Mouse (Mus musculus): ENCODE measurements around the gene Pcdh15.

The Pcdh15 gene

GRCm38 (mm10) chr10:73098966-73099845, at the start of gene Pcdh15:
Gene Pcdh15 (plus strand): TSS chr10:73099342.
- no peak for DNase-seq (ENCODE audit: low spot score)

GRCm38 (mm10) chr10:73052074-73052473, 47.1 kb upstream of the Pcdh15 start:
- no peak for DNase-seq (ENCODE audit: low spot score)

- DNase-seq (ENCODE audit: low spot score): no peak
Observed at GRCm38 (mm10) chr10:73059726-73060230, 39.4 kb upstream of the Pcdh15 start.

GRCm38 (mm10) chr10:73086703-73087102, 12.4 kb upstream of the Pcdh15 start:
- no peak for DNase-seq (ENCODE audit: low spot score)

- DNase-seq (ENCODE audit: low spot score): no peak
Observed at GRCm38 (mm10) chr10:73096531-73097135, 2.5 kb upstream of the Pcdh15 start.

- DNase-seq (ENCODE audit: low spot score): no peak
Observed at GRCm38 (mm10) chr10:73097176-73097575, 2.0 kb upstream of the Pcdh15 start.

GRCm38 (mm10) chr10:73097979-73098378, 1.2 kb upstream of the Pcdh15 start:
- peak; percentile 13 for DNase-seq (ENCODE audit: low spot score)

GRCm38 (mm10) chr10:73099846-73100241, 702 bp downstream of the Pcdh15 start:
- DNase-seq (ENCODE audit: low spot score): no peak

GRCm38 (mm10) chr10:73103383-73103994, 4.3 kb downstream of the Pcdh15 start:
- no peak for DNase-seq (ENCODE audit: low spot score)

- DNase-seq (ENCODE audit: low spot score): peak; percentile 3
Observed at GRCm38 (mm10) chr10:73105893-73106292, 6.8 kb downstream of the Pcdh15 start.

GRCm38 (mm10) chr10:73137985-73138384, 38.8 kb downstream of the Pcdh15 start:
- no peak for DNase-seq (ENCODE audit: low spot score)

GRCm38 (mm10) chr10:73147543-73147942, 48.4 kb downstream of the Pcdh15 start:
- no peak for DNase-seq (ENCODE audit: low spot score)

- no peak for DNase-seq (ENCODE audit: low spot score)
Observed at GRCm38 (mm10) chr10:73147978-73148377, 48.8 kb downstream of the Pcdh15 start.

GRCm38 (mm10) chr10:73154544-73154943, 55.4 kb downstream of the Pcdh15 start:
- no peak for DNase-seq (ENCODE audit: low spot score)

GRCm38 (mm10) chr10:73161757-73162156, 62.6 kb downstream of the Pcdh15 start:
- no peak for DNase-seq (ENCODE audit: low spot score)

- DNase-seq (ENCODE audit: low spot score): no peak
Observed at GRCm38 (mm10) chr10:73216001-73216400, 116.9 kb downstream of the Pcdh15 start.

- no peak for DNase-seq (ENCODE audit: low spot score)
Observed at GRCm38 (mm10) chr10:73242294-73242693, 143.2 kb downstream of the Pcdh15 start.

GRCm38 (mm10) chr10:73280438-73280837, 181.3 kb downstream of the Pcdh15 start:
- DNase-seq (ENCODE audit: low spot score): no peak

- no peak for DNase-seq (ENCODE audit: low spot score)
Observed at GRCm38 (mm10) chr10:73296456-73296855, 197.3 kb downstream of the Pcdh15 start.

GRCm38 (mm10) chr10:73301951-73302350, 202.8 kb downstream of the Pcdh15 start:
- DNase-seq (ENCODE audit: low spot score): no peak

GRCm38 (mm10) chr10:73306677-73307076, 207.5 kb downstream of the Pcdh15 start:
- DNase-seq (ENCODE audit: low spot score): no peak

- no peak for DNase-seq (ENCODE audit: low spot score)
Observed at GRCm38 (mm10) chr10:73326861-73327260, 227.7 kb downstream of the Pcdh15 start.

- no peak for DNase-seq (ENCODE audit: low spot score)
Observed at GRCm38 (mm10) chr10:73333426-73333825, 234.3 kb downstream of the Pcdh15 start.

All from c-Kit-positive CD71-positive TER-119-positive erythroid progenitor cells, embryonic 14.5 days (primary cell).